Mouse (Mus musculus) lung, adult 2 months (tissue): Measurements from ENCODE around the gene Macrod2. TPM values are rescaled to one million over a fixed set of nuclear protein-coding genes. Genes with fewer than 3 reads are reported as not detected.

ENCODE experiments used
- DNase-seq: peaks from one replicate; pipeline ENCODE4 v3.0.0; 2022
- H3K4me1 ChIP-seq: fragments of 200-500 bp; 2 replicates; pipeline ENCODE4 v1.6.1; 2011; ENCODE audit warnings: low read length; ENCODE audit not compliant: control insufficient read depth, insufficient read depth
- H3K4me3 ChIP-seq: fragments of 200-500 bp; replicated peaks from 2 replicates; pipeline ENCODE3; 2011; ENCODE audit warnings: low read depth, mild to moderate bottlenecking, control low read depth, low read length; ENCODE audit errors: extremely low read depth
- CTCF ChIP-seq: fragments of 200-500 bp; IDR thresholded peaks from 2 replicates; pipeline ENCODE4 v1.5.1; 2011; ENCODE audit warnings: mild to moderate bottlenecking, low read length, control low read depth; ENCODE audit not compliant: insufficient read depth
- POLR2A ChIP-seq: fragments of 200-500 bp; IDR thresholded peaks from 2 replicates; pipeline ENCODE4 v1.6.1; 2011; ENCODE audit warnings: low read depth, mild to moderate bottlenecking, control low read depth, low read length, borderline replicate concordance; ENCODE audit errors: extremely low read depth
- WGBS: fragments of 180-500 bp; shearing (Covaris S2); methylation state at CpG from one replicate; pipeline ENCODE4 v1.1.7; 2018; 5-methylcytosine and 5-hydroxymethylcytosine counted together
- polyA plus RNA-seq: library from polyadenylated mRNA; depleted of rRNA; stranded (reverse); fragments of >200 nt; gene quantifications from 2 replicates; pipeline ENCODE4 v1.2.3, GENCODE M21; 2012

Macrod2 gene
- polyA plus RNA-seq, 1 experiment, result 2.6 TPM

GRCm38 (mm10) chr2:142286761-142287160, 1891.7 kb downstream of the Macrod2 start:
- WGBS, result 39% methylated on average over 1 of the region's 1 CpGs
- H3K4me3 ChIP-seq, result no peak overlapping the region

DNA sequence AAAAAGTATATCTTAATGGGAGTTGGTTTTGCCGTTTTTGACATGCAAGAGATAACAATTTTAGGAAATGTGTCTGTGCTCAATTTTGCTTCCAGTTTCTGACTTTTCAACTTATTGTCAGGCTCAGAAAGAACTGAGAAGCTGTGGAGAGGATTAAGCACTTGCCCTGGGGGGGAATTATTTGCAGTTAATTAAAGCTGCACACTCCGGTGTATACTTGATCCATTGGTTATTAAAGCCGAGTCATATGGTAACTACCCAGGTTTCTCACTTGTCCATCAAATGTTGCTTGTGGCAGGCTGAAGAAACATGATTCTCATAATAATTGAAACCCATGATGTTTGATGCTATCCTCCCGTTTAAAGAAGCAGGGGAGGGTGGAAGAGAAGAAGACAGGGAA, 1899.7 kb downstream of the Macrod2 start:
- 76% methylated on average over 4 of the region's 4 CpGs for WGBS
- TF ChIP-seq CTCF, result no peak
- no peak for TF ChIP-seq POLR2A
- no peak for DNase-seq
- H3K4me3 ChIP-seq, result no peak overlapping the region
- no peaks in the 10 kb centered on the region for H3K4me1 ChIP-seq

More at GRCm38 (mm10) chr2:142286761-142287160, 1891.7 kb downstream of the Macrod2 start:
- H3K4me1 ChIP-seq, result no peaks in the 10 kb centered on the region
- TF ChIP-seq CTCF, result no peak
- no peak for TF ChIP-seq POLR2A
- no peak for DNase-seq

DNA sequence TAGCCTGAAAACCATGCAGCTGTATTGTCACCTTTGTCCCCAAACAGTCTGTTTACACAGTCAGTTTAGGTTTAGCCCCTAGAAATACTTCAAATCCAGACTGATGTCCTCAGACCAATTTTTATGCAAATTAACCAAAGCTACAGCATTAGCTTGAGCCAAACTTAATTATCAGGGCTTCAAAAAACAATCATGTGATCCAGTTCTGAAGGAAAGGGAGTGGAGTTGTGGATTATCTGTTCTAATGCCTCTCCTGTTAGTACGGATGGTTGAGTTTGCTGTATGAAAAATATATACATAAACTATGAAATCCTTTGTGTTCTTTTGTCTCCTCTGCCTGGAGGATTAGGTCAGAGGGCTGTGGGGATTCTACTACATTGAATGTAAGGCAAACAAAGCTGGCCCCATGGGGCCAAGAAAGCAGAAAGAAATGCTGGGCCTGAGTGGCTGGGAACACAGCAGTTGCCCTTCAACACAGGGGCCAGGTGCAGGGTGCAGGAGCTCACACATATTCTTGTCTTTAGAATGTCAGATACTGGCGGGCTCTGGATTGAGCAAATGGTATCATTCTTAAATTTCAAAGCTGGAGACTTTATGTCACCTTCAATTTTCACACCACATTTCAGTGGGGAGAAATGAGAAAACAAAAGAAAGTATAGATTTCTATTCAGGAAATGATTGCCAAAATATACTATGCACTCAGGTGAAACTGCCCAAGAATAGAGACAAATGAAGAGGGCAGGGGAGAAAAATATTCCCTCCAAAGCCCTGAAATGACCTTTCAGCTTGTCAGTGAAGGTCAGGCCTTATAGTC, 1908.2 kb downstream of the Macrod2 start:
- no peaks in the 10 kb centered on the region for H3K4me1 ChIP-seq
- 46% methylated on average over 2 of the region's 2 CpGs for WGBS
- no peak for DNase-seq
- TF ChIP-seq CTCF (no peak), POLR2A (no peak)
- no peak overlapping the region for H3K4me3 ChIP-seq

DNA sequence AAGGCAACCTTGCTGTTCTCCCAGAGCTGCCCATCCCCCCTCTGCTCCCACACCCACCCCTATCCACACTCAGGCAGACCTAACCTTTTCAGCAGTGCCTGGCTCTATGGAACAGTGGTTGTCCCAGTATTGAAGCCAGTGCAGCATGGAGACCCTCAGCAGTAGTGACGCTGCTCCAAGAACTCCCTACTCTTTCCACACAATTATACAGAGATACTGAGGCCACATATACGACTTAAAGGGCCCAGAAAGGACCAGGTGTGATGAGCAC, 1908.7 kb downstream of the Macrod2 start:
- no peak for DNase-seq
- no peak overlapping the region for H3K4me3 ChIP-seq
- no peak for TF ChIP-seq CTCF
- TF ChIP-seq POLR2A, result no peak
- H3K4me1 ChIP-seq, result no peaks in the 10 kb centered on the region
- WGBS, result 62% methylated on average over 2 of the region's 2 CpGs

DNA sequence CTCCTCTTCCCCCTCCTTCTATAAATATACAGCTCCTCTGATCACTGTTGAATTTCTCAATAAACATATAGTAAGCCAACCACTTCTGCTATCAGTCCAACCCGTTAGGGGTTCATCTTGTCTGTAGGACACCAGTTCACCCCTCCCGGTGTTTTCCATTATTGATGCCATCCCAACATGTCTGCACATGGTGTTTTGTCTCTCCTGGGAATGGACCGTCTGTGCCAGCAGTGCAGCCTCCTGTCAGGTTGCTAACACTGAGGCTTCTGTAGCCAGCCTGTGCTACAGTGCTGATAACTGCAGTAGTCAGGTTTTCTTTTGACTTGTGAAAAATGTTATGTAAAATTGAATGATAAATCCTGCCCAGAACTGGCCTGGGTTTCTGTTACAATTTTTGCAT, 1928.0 kb downstream of the Macrod2 start:
- Histone ChIP-seq H3K4me1 (no peaks in the 10 kb centered on the region), H3K4me3 (no peak overlapping the region)
- 56% methylated on average over 3 of the region's 3 CpGs for WGBS
- TF ChIP-seq CTCF (no peak), POLR2A (no peak)
- no peak for DNase-seq

DNA sequence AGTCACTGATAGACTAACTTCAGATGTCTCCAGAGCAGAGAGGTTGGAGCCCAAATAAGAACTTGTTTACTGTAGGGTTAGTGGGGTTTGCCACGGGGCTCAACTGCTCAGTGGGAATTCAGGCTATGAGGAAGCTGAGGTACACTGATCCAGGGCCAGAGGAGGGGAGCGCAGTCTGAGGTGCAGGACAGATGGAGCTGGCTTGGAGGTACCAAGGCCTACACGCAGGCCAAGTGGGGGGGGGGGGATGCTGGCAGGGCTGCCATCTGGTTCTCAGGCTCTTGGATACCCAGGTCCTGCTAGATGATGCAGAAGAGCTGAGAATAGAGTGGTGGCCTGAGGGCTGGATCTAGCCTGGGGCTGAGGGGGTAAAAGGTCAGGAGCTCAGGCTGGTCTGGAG, 1931.6 kb downstream of the Macrod2 start:
- no peak for TF ChIP-seq CTCF
- no peak for TF ChIP-seq POLR2A

DNA sequence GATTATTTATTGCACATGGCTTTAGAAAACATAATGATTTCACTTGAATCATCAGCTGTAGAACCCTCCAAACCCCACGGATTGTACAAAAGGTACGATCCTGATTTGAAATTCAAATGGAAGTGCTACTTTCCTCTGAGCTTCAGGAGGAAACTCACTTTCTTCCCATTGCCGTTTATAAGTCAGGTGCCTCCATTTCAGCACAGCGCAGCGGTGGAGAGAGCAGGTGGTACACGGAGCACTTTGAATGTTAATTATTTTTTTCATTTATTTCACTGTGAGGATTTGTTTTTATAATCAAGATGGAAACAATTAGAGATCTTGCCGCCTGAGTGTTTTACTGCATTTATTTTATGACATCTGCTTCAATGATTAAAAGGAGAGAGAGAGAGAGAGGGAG, 1934.7 kb downstream of the Macrod2 start:
- H3K4me3 ChIP-seq, result no peak overlapping the region
- H3K4me1 ChIP-seq, result no peaks in the 10 kb centered on the region
- DNase-seq, result no peak
- TF ChIP-seq POLR2A, result no peak
- no peak for TF ChIP-seq CTCF
- WGBS, result 71% methylated on average over 7 of the region's 7 CpGs

More for the DNA sequence above, 1931.6 kb downstream of the Macrod2 start:
- WGBS, result 81% methylated on average over 3 of the region's 3 CpGs
- H3K4me3 ChIP-seq, result no peak overlapping the region
- H3K4me1 ChIP-seq, result no peaks in the 10 kb centered on the region
- no peak for DNase-seq

DNA sequence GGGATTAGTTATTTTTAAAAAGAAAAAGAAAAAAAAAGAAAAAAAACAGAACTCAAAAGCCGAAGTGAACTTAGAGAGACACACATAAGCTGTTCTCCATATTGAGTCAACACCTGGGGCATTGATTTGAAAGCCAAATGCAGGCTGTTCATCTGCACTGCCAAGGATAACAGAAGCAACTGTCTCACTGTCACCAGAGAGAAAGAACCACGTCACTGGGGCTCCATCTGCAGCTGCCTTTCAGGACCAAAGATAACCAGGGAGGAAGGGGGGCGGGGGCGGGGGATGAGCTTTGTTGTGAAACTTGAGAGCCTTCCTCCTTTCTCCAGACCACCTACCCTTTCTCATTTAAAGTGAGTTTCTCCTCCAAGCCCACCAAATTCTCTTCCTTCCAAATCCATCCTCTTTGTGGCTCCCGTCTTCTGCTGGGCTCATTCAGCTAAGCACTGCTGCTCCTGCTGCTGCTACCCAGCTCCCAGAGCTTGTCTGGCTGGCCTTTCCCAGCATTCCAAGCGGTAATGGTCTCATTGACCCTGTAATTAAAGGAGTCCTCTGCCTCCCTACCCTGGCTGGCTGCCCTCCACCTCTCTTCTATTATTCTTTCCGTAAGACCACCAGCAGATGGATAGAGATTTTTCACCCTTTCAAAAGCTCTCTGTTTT, 1939.5 kb downstream of the Macrod2 start:
- DNase-seq, result no peak
- TF ChIP-seq CTCF, result no peak
- no peak for TF ChIP-seq POLR2A
- Histone ChIP-seq H3K4me3 (no peak overlapping the region), H3K4me1 (no peaks in the 10 kb centered on the region)
- 26% methylated on average over 7 of the region's 7 CpGs for WGBS

DNA sequence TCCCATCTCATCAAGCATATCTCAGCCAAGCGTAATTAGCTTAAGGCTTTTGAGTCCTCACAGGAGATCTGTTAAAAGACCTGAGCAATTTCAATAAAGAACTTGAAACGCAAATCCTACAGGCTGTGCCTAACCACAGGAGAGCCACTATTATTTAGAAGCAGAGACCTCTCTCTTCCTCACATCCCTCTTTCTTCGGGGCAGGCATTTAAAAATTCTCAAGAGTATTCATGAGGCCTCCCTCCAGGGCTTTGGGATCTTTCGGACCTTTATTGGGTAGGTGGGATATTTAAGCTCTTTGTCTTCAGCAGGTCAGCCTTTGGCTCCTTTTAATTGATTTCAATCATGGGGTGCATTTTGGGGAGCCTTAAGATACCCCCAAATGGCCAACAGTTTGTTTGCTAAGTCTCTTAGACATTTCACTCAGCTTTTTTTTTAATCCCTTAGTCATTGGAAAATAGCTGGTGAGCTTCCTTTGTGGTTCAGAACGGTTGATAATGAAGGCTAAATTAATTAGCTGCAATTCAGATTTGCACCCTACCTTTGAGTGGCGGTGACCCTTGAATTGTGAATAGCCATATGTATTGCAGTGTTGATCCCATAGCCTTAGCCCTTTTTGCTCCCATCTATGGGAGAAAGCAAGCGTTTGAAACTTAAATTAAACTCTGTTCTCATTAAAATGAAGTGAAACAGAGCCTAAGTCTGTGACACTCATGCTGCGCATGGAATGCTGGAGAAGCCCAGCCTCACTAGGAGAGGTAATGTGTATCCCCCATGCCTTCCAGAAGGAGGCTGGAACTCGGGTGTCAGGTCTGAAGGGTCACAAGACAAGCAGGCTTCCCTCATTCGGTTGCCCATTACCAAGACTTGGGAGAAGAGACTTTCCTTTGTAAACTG, 1940.2 kb downstream of the Macrod2 start:
- 65% methylated on average over 10 of the region's 10 CpGs for WGBS

More for the DNA sequence above, 1940.2 kb downstream of the Macrod2 start:
- Histone ChIP-seq H3K4me1 (no peaks in the 10 kb centered on the region), H3K4me3 (no peak overlapping the region)
- DNase-seq, result no peak
- TF ChIP-seq POLR2A, result no peak
- no peak for TF ChIP-seq CTCF
